Mouse (Mus musculus) c-Kit-positive CD71-positive TER-119-negative erythroid progenitor cells, embryonic 14.5 days (primary cell): ENCODE measurements around the gene Pkp1.

Source experiments
- DNase-seq: peaks from one replicate; pipeline ENCODE4 v3.0.0-alpha.2; 2013; ENCODE audit warnings: low read depth

The Pkp1 gene

DNA sequence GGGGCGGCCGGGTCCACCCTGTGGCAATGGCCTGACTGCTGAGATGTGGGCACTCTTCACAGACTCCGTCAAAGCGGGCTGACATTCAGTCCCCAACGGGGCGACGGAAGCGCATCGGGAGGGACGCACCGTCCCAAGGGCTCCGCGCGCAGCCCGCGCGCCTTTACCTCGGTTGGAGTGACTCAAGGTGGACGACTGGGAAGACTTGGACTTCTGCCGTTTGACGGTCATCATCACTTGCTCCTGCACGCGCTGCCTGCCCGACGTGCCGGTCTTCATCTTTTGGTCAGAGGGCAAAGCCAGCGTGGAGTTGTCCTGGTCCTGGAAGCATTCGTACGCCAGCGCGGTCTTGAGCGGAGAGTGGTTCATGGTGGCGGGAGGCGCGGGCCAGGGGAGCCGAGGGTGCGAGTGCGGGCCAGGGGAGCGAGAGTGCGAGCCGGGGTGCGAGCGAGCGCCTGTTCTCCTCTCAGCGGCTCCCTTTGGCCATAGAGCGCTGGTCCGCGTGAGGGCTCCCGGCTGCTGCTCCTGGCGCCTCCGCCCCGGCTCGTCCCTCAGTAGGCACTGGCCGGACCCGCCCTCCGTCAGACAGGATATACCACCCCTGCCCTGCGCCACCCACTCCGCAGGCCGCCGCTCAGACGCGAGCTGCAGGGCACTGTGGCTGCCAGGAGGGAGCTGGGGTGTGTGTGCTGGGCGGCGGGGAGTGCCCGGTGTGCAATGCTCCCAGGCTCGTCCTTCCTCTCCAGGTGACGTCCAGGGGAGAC lies at the start of gene Pkp1:
Gene Pkp1 (minus strand): TSS at position 564 of the 764 bp plus-strand sequence.
- no peak for DNase-seq

DNA sequence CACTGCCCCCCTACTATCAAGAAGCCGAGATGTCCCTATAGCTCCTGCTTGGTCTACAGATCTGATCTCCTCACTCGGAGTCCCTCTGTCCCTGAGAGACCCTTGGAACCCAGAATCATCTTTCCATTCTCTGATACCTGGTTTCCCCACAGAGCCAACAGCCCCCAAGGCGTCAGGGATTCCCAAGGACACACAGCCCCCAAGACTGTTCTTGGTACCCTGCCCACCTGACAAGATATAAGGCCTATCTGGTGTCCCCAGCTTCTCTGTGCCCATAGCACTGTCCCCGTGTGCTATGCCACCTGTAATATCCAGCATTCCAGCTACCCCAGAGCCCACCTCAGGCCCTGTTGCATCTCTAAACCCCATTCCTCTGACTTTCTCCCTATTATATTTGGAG lies 48.7 kb upstream of the Pkp1 start:
- DNase-seq: no peak

DNA sequence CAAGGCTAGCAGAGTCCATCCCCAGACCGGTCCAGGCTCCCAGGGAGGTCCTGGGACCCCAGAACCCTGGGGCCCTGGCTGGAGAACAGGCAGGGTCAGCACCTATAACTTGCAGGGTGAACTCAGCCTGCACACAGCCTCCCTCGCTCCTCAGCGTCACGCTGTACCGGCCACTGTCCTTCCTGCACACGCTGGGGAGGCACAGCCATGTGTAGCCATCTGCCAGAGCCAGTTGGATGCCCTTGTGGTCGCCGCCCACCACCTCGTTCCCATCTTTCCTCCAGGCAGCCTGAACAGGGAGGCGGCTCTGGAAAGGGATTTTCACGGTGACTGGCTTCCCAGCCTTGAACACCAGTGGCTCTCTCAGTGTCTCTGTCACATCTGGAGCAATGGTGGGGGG lies 45.6 kb upstream of the Pkp1 start:
- DNase-seq: no peak

DNA sequence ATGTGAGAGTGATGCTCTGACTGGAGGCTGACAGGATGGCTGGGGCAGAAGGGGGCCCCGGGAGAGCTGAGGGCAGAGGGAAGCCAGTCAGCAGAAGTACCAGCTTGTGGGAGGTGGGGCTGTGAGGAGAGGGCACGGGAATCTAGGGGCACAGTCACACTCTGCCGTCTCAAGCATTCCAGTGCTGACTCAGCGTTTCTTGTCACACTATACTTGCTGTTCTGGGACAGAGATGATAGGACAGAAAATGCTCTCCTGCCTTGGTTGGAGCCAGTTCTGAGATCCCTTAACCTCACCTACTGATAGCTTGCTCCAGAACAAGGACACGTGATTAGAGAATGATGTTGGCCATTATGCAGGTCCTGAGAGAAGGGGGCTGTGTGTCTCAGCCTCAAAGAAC lies 44.2 kb upstream of the Pkp1 start:
- DNase-seq: no peak

DNA sequence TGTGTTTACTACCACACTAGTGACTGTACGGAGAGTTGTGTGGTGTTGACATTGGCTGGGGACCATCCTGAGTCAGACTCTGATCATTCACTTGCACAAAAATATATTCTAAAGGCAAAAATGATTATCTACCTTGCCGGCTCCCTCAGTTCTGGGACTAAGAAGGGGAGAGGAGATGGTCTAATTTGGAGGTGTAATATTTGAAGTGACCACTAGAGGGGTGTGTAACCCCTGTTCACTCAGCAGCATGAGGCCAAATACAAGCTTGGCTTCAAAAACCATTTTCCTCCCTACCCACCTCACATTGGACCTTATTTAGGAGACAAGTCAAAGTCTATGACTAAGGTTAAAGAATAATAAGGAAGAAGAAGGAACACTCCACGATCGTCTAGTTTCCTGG lies 39.5 kb upstream of the Pkp1 start:
- DNase-seq: peak; percentile 44

DNA sequence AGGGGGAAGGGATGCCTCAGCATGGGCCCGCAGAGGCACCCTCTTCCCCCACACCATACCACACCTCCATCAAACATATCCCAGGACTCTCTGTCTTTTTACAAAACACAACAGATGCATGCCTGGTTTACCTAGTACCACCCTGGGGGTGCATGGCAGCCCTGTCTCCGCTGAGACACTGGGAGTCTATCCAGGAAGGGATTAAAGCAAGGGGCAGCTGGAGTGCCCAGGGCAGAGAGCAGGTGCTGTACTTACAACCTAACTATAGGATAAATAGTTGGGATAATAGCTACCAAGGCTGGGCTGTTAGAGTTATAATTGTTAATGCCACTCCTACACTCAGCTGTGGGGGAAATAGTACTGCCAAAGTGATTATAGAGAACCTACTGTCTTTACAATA lies 29.9 kb upstream of the Pkp1 start:
- no peak for DNase-seq

DNA sequence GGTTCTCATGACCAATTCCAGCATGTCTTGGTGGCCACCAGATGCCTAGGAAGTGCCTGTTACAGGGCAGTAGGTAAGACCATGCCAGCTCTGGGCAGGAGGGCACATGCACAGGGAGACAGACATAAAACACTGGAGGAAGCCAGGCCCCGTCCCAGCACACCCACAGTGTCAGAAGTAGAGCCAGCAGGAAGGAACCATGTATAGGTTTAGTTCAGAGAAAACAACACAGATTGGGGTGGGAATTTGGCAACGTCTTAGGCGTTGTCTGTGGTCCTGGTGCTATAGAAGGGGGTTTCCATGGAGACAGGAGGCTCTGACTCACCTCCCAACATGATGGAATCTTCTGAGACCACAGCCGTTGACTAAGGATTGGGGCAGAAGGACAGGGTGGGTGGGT lies 27.2 kb upstream of the Pkp1 start:
- no peak for DNase-seq

DNA sequence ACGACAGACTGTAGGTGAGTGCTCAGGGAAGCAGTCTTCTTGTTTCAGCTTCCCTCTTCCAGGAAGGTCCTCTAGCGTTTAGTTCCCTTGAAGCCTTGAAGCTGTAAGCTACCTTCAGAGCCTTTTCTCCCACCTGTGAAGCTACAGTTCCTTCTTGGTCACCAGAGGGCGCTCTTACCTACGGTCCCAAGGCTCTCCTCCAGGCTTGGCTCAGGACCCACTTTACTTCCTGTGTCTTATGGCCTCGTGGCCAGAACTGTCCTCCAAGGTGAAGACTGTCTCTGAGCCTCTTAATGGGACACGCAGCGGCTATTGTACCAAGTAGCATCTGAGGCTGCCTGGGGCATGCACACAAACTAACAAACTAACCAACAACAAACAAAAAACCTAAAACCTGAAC lies 26.7 kb upstream of the Pkp1 start:
- DNase-seq: peak; percentile 51

DNA sequence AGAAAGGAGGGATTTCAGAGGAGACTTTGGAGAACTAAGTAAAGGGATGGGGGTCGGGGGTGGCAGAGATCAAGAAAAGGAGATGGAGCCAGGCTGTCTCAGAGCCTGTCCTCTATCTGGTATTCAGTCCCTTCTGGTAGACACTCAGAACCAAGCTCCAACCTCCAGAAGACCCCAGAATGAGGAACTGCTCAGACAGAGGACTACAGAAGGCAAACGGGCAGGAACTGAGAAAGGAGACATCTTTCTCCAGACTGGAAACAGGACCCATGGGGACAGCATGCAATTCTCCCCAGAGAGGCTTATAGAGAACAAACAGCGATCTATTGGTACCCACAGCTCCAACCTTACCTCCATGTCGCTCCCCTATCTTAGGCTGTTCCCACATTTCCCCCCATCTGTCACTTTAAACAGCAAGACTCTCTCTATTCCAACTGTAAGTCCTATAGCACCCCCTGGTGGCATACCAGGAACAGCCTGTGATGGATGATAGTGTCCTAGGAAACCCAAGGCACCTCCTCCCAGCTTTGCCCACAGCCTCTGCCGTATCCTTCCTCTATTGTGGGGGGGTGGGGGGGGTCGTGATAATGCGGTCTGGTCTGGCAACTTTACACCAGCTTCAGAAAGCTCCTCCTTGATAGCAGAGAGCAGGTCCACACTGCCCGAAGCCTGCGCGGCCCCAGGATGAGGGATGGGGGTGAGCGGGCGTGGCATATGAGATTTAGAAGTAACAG lies 25.7 kb upstream of the Pkp1 start:
- peak; percentile 80 for DNase-seq

DNA sequence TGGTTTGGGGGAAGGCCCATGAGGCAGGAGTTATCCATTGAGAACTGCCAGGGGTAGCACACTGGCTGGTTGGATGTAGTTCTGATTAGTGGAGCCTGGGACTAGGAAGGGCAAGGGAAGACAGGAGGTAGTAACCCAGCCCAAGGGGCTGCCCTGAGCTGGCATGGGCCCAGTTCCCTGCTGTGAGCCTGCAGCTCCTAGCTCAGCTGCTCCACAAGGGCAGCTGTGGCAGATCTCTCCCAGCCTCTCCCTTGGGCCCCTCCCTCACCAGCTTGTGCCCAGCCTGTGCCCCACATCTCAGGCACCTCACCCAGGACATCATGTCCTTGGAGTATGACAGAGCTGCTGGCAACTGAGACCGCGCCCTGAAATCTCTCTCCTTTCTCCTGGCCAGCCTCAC lies 24.7 kb upstream of the Pkp1 start:
- no peak for DNase-seq

DNA sequence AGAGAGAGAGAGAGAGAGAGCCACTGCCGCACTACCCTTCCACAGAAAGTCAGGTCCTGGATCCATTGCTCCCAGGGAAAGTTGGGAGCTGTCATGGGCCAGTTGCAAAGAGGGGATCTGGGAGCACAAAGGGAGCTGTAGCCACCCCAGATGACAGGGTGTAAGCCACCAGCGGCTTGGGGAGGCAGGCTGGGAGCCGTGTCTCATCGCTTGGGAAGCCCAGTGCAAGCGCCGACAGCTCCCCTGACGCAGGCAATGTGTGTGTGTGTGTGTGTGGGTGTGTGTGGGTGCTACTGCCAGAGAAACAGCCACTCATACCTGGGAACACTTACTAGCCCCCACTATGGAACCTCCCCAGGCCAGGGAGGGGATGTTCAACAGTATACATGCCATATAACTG lies 23.1 kb upstream of the Pkp1 start:
- DNase-seq: no peak

DNA sequence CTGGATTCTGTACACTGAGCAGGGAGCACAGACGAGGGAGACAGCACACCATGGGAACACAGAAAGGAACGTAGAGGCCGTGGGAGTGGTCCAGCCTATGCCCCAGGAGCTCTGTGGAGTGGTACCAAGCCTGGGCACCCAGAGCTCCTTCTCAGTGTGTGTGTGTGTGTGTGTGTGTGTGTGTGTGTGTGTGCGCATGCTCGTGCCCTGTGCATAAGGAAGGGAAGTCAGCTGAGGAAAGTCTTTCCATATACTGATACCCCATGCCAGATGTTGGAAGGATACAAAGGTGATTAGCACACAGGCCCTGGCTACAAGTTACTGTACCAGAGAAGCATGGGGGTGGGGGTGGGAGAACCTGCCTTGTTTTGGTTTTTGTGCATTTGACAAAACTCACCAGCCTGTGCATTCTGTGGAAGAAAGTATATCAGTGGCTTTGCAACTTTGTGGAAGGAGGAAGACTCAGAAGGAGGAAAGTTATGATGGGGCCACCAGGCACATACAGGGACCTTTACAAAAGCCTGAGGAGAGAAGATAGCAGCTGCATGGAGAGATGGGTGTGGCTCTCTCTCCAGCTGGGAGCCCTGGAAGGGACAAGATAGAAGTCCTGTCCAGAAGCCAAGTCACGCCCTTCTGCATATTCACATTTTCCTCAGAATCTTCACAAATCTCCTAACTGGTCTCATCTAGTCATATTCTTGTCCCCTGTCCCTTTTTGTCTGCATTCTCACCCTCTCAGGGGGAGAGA lies 22.4 kb upstream of the Pkp1 start:
- DNase-seq: peak; percentile 75

DNA sequence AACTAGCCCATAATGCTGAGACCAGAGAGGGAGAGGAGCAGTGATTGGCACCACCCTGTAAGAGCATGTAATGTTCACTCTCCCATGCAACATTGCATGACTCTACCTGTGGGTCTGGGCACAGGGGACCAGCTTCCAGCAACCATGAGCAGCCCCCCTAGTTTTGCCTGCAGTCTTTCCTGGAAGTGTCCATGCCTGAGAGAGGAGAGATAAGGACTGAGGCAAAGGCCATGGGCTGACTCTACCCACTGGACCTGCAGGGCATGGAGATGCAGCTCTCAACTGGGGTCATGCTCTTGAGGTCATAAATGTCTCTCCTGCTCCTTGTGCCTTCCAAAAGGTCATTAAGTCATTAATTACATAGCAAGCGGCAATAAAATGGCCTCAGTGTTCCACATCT lies 17.1 kb upstream of the Pkp1 start:
- DNase-seq: no peak

DNA sequence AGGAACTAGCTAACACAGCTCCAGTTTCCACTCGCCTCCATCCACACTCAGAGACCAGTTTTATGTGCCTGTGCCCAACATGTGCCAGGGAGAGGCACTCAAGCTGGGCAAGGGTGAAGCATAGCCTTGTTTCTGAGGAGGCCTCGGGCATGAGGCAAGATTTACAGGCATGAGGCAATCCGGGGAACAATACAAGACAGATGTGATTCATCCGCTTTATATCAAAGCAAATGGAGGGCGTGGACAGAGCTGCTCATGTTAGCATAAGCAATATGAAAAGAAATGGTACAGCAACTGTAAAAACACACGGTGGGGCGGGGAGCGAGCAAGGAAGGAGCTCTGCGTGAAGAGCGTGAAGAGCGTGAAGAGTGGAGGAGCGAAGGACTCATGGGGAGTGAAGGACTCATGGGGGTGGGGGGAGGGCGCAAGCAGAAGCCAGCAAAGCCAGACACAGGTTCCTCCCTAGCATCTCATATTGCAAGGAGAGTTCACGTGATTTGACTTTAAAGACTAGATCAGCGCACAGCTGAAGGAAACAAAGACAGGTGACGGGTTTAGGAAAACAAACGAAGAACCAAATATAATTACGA lies 14.8 kb upstream of the Pkp1 start:
- no peak for DNase-seq

DNA sequence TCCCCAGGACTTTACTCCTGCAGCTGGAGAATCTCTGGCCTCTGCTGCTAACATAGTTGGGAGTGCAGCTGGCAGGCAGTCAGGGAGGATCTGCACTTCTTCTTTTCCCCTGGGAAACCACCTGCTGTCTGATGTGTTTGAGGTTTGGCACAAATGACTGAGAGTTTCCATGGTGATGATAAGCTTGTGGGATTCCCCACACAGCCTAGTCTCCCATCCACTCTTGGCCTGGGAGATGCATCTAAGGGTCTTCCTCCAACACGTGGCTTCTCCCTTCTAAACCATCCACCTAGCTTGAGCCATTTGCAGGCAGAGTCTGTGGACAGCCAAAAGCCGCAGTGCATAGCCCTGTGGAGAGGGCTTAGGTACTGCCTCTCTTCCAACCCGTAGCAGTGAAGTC lies 10.9 kb upstream of the Pkp1 start:
- no peak for DNase-seq

DNA sequence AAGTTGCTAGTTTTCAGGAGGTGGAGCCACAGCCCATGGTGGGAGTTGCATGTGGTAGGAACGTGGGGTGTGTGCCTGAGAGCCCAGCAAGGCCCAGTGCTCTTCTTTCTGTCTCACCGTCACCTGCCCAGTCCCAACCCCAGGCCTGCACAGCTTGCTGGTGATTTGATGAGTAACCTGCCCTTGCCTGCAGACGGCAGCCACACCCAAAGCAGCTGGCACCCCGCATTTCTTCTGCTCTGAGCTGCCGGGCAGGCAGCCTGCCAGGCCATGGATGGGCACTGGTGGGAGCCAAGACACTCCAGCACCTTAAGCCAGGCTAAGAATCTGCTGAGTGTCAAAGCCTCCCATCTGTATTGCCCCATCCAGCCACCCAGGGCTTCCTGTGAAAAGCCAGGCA lies 6.8 kb upstream of the Pkp1 start:
- no peak for DNase-seq

DNA sequence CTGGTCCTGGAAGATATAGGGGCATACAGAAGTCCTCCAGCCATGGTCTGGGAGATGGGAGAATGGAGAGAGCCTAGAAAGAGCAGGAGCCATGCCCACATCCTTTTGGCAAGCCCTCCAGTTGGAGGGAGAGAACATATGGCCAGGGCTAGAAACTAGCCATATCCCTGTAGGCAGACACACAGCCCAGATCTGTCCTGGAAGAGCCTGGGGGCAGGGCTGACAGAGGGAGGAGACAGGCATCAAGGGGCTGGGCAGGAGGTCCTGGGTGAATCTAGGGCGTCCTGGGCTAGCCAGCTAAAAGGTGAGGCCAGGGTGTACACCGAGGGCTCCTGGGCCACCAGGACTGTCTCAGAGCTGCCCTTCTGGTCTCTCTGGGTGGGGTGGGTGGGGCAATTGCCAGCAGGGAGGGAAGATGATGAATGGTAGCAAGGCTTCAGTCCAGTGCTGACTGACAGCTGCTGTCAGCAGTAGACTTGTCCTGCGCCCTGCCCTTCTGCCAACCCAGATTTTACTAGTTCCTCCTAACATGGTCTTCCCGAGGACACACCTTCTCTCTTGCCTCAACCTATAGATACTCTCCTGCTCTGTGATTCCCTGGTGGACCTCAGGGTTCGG lies 5.5 kb upstream of the Pkp1 start:
- DNase-seq: no peak

DNA sequence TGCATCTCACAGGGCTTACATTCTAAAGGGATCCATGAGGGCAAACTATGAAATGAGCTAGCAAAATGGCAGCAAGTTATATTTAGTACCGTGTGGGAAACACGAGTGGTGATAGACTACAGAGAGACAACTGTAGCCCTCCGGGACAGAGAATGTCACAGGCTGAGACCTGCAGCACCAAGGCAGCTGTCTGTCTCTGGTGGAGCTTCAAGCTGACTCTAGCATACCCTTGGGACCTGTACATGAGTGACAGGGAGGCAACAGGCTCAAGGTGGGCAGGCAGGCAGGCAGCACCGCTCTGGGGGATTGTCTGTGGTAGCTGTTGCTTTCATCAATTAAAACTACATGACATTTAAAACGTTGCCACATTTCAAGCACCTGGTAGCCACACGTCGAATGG lies 4.2 kb upstream of the Pkp1 start:
- DNase-seq: no peak

DNA sequence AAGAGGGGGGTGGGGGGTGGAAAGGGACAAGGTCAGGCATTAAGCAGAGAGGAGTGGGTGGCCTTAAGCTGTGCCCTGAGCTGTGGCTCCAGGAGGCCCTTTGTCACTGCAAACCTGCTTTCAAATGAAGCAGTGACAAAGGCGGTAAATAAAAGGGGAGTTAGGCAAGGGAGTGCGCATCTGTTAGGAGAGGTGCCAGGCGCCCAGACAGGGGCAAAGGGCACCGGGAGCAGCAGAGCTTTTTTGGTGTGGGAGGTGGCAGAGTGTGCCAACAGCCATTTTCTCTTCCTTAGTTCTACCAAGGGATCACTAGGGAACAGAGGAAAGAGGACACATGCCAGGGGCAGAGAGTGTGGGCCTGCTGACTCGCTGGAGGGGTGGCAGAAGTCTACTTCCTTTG lies 1.8 kb downstream of the Pkp1 start:
- DNase-seq: no peak

DNA sequence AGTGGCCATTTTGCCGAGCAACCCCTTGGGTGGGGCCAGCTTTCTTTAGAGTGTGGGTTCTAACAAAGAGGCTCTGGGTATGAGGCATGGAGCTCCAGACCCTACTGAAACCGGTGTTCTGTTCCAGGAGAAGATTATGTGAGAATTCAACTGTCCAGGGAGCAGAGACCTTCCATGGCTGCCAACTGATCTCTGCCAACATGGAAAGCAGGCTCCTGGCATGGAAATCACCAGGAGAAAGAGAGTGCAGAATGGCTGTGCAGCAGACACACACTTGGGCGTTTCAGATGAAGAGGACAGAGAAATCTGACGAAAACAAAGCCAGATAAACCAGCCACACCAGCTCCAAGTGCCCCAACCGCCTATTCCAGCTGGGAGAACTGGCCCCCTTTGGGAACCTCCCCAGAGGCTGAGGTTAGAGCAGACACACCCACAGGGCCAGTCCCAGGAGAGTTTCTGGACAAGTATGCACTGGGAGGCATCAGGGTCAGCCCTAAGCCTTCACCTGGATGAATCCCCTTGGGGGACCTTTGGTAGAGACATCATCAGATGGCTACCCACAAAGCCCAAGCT lies 2.4 kb downstream of the Pkp1 start:
- no peak for DNase-seq

DNA sequence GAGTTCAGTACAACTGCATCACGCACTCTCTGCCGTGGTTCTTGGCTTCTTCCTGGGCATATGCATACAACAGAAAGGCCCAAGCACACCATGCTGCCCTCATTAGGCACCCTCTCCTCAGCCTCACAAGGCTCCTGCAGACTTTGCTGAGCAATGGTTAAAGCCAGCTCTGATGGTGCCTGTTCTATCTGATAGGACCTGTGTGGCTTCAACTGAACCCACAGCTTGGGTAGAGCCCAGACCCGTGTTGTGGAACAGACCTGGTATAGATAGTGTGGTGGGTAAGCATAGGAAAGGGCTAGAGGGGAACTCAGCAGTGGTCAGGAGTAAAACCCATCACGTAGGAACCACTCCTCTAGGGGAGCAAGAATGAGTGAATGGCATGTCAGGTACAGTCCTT lies 5.3 kb downstream of the Pkp1 start:
- no peak for DNase-seq

DNA sequence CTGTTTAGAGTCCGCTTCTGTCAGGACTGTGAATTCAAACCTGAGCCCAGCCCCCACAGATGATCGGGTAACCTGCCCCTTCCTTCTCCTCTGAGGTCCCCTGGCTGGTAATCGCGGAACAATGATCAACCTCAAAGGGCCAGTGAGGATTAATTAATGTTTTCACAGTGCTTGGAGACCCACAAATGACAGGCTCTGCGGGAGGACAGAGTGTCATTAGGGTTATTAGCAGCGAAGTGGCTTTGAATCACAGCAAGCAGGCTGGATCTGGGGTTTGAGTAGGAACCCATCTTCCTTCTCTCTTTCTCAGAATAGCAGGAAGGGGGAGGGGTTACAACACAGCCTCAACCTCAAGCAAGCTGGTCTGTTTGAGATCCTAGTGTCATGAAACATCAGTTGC lies 9.6 kb downstream of the Pkp1 start:
- no peak for DNase-seq
